Mouse (Mus musculus): Measurements from ENCODE around the gene Vps39.

Vps39 gene

GRCm38 (mm10) chr2:120296160-120296559, 56.8 kb downstream of the Vps39 start:
- DNase-seq, result no peak

GRCm38 (mm10) chr2:120291471-120292078, 61.4 kb downstream of the Vps39 start:
- no peak for DNase-seq

- DNase-seq, result no peak
Measured at GRCm38 (mm10) chr2:120288995-120289394, 63.9 kb downstream of the Vps39 start, which contains the start of gene Pla2g4d. TSS of gene Pla2g4d (minus strand) at chr2:120289197.

- no peak for DNase-seq
Measured at GRCm38 (mm10) chr2:120288401-120288800, 64.5 kb downstream of the Vps39 start.

GRCm38 (mm10) chr2:120285639-120286038, 67.3 kb downstream of the Vps39 start:
- no peak for DNase-seq

- DNase-seq, result no peak
Measured at GRCm38 (mm10) chr2:120284705-120285104, 68.2 kb downstream of the Vps39 start.

- no peak for DNase-seq
Measured at GRCm38 (mm10) chr2:120284094-120284493, 68.8 kb downstream of the Vps39 start.

- DNase-seq, result no peak
Measured at GRCm38 (mm10) chr2:120283550-120283949, 69.4 kb downstream of the Vps39 start.

- no peak for DNase-seq
Measured at GRCm38 (mm10) chr2:120281221-120281620, 71.7 kb downstream of the Vps39 start.

GRCm38 (mm10) chr2:120279961-120280360, 73.0 kb downstream of the Vps39 start:
- peak; percentile 63 for DNase-seq

GRCm38 (mm10) chr2:120276951-120277350, 76.0 kb downstream of the Vps39 start:
- DNase-seq, result no peak

- no peak for DNase-seq
Measured at GRCm38 (mm10) chr2:120268635-120269034, 84.3 kb downstream of the Vps39 start.
